Mouse (Mus musculus): Measurements from ENCODE around the gene Tbcd. TPM values are rescaled to one million over a fixed set of nuclear protein-coding genes. Genes with fewer than 3 reads are reported as not detected.
"Not testable (repeated sequence)": the region's sequence is repeated elsewhere in the genome, so short reads cannot be mapped to it uniquely, and the experiment has no call there.

The Tbcd gene
- polyA plus RNA-seq, 1 experiment from 2014 or later, result 61.9 TPM

GRCm38 (mm10) chr11:121660604-121661003 is 208.9 kb downstream of the Tbcd start:
- H3K27ac ChIP-seq (ENCODE audit: low read length); H3K9ac ChIP-seq (replicated peaks; ENCODE audit: low read depth, low read length); H3K4me1 ChIP-seq (replicated peaks; ENCODE audit: control insufficient read depth, insufficient read depth, low read length); H3K36me3 ChIP-seq (ENCODE audit: control insufficient read depth, insufficient read depth); H3K9me3 ChIP-seq (ENCODE audit: control insufficient read depth, low read length); H3K27me3 ChIP-seq (replicated peaks; ENCODE audit: control insufficient read depth, insufficient read depth, low read length); H3K4me2 ChIP-seq (ENCODE audit: low read length); H3K4me3 ChIP-seq (replicated peaks; ENCODE audit: low read length); ATAC-seq: not testable (repeated sequence)
- WGBS, result 100% methylated on average over 2 of the region's 2 CpGs

- Histone ChIP-seq H3K27ac (ENCODE audit: low read length) (no peak overlapping the region), H3K9ac (replicated peaks; ENCODE audit: low read depth, low read length) (no peak overlapping the region), H3K27me3 (replicated peaks; ENCODE audit: control insufficient read depth, insufficient read depth, low read length) (no peaks in the 10 kb centered on the region), H3K4me1 (replicated peaks; ENCODE audit: control insufficient read depth, insufficient read depth, low read length) (0 out of 2 replicates have a peak, but pooled peaks cover 3% of the 10 kb centered on the region), H3K9me3 (ENCODE audit: control insufficient read depth, low read length) (no peaks in the 10 kb centered on the region), H3K4me2 (ENCODE audit: low read length) (no peak overlapping the region), H3K4me3 (replicated peaks; ENCODE audit: low read length) (no peak overlapping the region), H3K36me3 (ENCODE audit: control insufficient read depth, insufficient read depth) (no peaks in the 10 kb centered on the region)
- no peak for ATAC-seq
- WGBS, result 89% methylated on average over 2 of the region's 2 CpGs
These were observed 209.4 kb downstream of the Tbcd start for GRCm38 (mm10) chr11:121661116-121661515.

Other genes starting within 250 kb of the Tbcd start
- 14.8 and 22.9 TPM in 2 replicates for gene Hexdc, start 247.5 kb upstream of the Tbcd start, polyA plus RNA-seq (2015; fragmentation: Nextera tagmentation; extraction: Ambion mirVana)
- 14.8 and 15.3 TPM in 2 replicates for gene Ogfod3, start 247.2 kb upstream of the Tbcd start, polyA plus RNA-seq (2015; fragmentation: Nextera tagmentation; extraction: Ambion mirVana)
- 44.2 and 47.4 TPM in 2 replicates for gene Cybc1, start 222.6 kb upstream of the Tbcd start, polyA plus RNA-seq (2015; fragmentation: Nextera tagmentation; extraction: Ambion mirVana)
- 108 and 114 TPM in 2 replicates for gene Narf, start 214.7 kb upstream of the Tbcd start, polyA plus RNA-seq (2015; fragmentation: Nextera tagmentation; extraction: Ambion mirVana)
- gene Foxk2, start 192.0 kb upstream of the Tbcd start, polyA plus RNA-seq (2015; fragmentation: Nextera tagmentation; extraction: Ambion mirVana), result 14.2 and 14.3 TPM in 2 replicates
- gene Wdr45b, start 97.5 kb upstream of the Tbcd start, polyA plus RNA-seq (2015; fragmentation: Nextera tagmentation; extraction: Ambion mirVana), result 93.1 and 95.5 TPM in 2 replicates
- 7.5 and 9.6 TPM in 2 replicates for gene Rab40b, start 63.7 kb upstream of the Tbcd start, polyA plus RNA-seq (2015; fragmentation: Nextera tagmentation; extraction: Ambion mirVana)
- 7.8 and 10.1 TPM in 2 replicates for gene Fn3krp, start 30.5 kb upstream of the Tbcd start, polyA plus RNA-seq (2015; fragmentation: Nextera tagmentation; extraction: Ambion mirVana)
- gene Fn3k, start 17.0 kb upstream of the Tbcd start, polyA plus RNA-seq (2015; fragmentation: Nextera tagmentation; extraction: Ambion mirVana), result 4.1 and 5.1 TPM in 2 replicates
- gene Zfp750, start 67.4 kb downstream of the Tbcd start, polyA plus RNA-seq (2015; fragmentation: Nextera tagmentation; extraction: Ambion mirVana), result 0.34 and 0.66 TPM in 2 replicates
- 7.4 and 7.8 TPM in 2 replicates for gene B3gntl1, start 221.2 kb downstream of the Tbcd start, polyA plus RNA-seq (2015; fragmentation: Nextera tagmentation; extraction: Ambion mirVana)
- gene Metrnl, start 249.6 kb downstream of the Tbcd start, polyA plus RNA-seq (2015; fragmentation: Nextera tagmentation; extraction: Ambion mirVana), result 6.0 and 6.3 TPM in 2 replicates